Mouse (Mus musculus) embryo, embryonic 9.5 days (tissue): ENCODE measurements at regions not wholly inside any gene's neighbourhood (a gene's known extent, or its start where the extent isn't known, plus 50 kb on each side); places are given as distances from the start of the nearest gene placed in this dataset.
"Not testable (repeated sequence)": the region's sequence is repeated elsewhere in the genome, so short reads cannot be mapped to it uniquely, and the experiment has no call there.

Experiments
- DNase-seq: peaks from one replicate; pipeline ENCODE4 v3.0.0-alpha.2; 2017; ENCODE audit errors: extremely low spot score

GRCm38 (mm10) chr5:13847571-13847970 is 56.2 kb downstream of the Speer3 start:
- DNase-seq, result no peak

GRCm38 (mm10) chr5:13880236-13880635 is 88.8 kb downstream of the Speer3 start:
- DNase-seq, result not testable (repeated sequence)

- DNase-seq, result no peak
These were observed 97.0 kb downstream of the Speer3 start for GRCm38 (mm10) chr5:13888415-13888814.

- DNase-seq, result peak; percentile 10
These were observed 116.8 kb upstream of the Sema3e start for GRCm38 (mm10) chr5:13908257-13908656.

- DNase-seq, result no peak
These were observed 107.7 kb upstream of the Sema3e start for GRCm38 (mm10) chr5:13917355-13917754.

GRCm38 (mm10) chr5:13922295-13922694 is 102.8 kb upstream of the Sema3e start:
- DNase-seq, result no peak

- no peak for DNase-seq
These were observed 94.1 kb upstream of the Sema3e start for GRCm38 (mm10) chr5:13931011-13931410.

- DNase-seq, result no peak
These were observed 73.7 kb upstream of the Sema3e start for GRCm38 (mm10) chr5:13951346-13951745.

GRCm38 (mm10) chr5:13955616-13956015 is 69.5 kb upstream of the Sema3e start:
- DNase-seq, result no peak

GRCm38 (mm10) chr5:13959575-13959974 is 65.5 kb upstream of the Sema3e start:
- DNase-seq, result no peak

- DNase-seq, result no peak
These were observed 59.2 kb upstream of the Sema3e start for GRCm38 (mm10) chr5:13965901-13966300.

GRCm38 (mm10) chr5:13974664-13975063 is 50.4 kb upstream of the Sema3e start:
- peak; percentile 20 for DNase-seq
